Mouse (Mus musculus) CD4-positive, CD25-positive, alpha-beta regulatory T cell, adult 4 months (primary cell): ENCODE measurements around the gene Park7. TPM values are rescaled to one million over a fixed set of nuclear protein-coding genes. Genes with fewer than 3 reads are reported as not detected.

Source experiments
- ATAC-seq: one replicate; pipeline ENCODE4 v1.8.0; 2017
- polyA plus RNA-seq, 2 experiments: library from polyadenylated mRNA; unstranded; fragments of 100-300 nt; shearing (Covaris generic); gene quantifications; one replicate each; pipeline ENCODE4 v1.2.1; 2017

The Park7 gene
- polyA plus RNA-seq, 2 experiments from 2014 or later, result 550 to 588 TPM

DNA sequence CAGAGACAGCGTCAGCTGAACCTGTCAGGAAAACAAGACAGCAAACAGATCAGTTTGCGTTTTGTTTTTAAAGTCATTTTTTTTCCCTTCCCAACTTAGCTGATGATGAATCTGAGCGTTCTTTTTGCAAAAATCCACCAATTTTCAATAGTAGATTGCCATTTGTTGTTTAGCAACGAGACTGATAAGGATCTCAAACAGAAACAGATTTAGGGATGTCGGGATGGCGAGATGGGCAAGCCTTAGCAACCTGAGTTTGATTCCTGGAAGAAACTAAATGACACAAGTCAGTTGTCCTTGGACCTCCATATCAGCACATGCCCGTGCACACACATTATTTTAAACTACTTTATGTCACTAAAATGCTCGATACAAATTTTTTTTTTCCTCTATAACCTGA lies 41.6 kb downstream of the Park7 start:
- ATAC-seq, result no peak

DNA sequence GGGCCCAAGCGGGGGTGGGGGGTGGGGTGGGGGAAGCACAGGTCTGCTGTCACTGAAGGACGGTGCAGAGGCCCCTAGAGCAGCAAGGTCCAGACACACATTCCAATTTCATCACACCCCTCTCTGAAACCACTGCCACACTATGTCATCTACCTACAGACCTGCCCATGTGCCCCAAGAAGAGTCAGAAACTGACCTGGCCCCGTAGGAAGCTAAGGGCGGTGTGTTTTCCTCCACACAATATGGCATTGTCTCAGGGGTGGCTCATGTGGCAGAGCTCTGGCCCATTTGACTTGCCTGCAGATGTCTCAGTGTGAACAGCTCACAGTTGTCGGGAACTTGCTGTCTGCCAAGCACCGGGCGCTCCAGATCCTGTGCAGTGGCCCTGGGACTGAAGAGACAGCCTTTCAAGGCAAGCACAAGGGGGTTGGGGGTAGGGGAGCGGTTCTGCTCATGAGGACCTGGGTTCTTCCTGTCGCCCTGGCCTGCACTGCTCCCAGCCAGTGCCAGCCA lies 42.0 kb downstream of the Park7 start:
- no peak for ATAC-seq

DNA sequence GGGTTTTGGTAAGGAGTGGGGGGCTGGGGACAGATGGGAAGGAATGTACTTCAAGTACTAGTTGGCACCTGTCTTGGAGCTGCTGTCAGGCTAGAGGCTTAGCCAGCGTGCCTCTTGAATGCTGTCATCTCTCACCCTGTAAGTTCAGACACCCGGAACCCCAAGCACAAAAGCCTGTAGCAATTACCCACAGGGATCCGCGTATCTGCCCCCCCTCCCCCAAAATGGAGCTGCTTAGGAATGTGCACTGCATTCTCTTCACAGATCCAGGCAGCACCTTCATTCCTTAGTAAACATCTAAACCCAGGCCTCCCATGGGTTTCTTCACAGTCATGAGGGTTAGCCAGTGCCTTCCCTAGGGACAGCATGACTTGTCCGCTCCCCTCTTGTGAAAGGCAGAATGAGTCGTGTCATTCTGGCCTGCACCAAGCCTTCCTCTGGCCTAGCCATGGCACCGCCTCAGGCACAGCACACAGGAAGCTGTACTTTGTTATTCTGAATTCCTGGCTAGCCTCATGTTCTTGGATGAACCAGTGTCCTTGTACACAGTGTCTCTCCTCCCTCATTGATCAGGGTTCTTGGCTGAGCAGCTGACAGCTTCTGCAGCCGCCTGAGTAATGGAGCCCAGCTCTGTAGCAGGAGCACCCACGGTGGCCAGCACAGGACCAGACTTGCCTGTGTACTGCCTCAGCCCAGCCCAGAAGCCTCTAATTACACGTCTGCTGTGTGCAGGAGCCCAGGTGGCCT lies 42.7 kb downstream of the Park7 start:
- no peak for ATAC-seq

DNA sequence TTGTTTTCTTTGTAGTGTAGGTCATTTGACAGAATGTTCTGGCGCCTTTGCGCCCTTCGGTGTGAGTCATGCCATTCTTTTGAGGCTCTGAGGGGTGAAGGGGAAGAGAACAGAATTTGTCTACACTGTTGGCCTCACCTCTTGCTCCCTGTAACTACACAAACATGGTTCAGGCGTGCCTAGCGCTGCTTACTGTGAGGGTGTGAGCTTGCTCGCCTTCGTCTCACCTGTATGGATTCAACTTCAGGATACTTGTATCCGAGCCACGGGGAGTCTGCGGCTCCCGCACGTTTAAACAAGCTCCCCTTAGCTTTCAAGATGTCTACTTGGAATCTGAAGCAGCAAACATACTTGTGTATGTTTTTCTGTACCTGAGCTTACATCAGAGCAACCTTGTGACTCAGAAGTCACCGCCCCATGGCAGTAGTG lies 43.3 kb downstream of the Park7 start:
- ATAC-seq, result no peak

DNA sequence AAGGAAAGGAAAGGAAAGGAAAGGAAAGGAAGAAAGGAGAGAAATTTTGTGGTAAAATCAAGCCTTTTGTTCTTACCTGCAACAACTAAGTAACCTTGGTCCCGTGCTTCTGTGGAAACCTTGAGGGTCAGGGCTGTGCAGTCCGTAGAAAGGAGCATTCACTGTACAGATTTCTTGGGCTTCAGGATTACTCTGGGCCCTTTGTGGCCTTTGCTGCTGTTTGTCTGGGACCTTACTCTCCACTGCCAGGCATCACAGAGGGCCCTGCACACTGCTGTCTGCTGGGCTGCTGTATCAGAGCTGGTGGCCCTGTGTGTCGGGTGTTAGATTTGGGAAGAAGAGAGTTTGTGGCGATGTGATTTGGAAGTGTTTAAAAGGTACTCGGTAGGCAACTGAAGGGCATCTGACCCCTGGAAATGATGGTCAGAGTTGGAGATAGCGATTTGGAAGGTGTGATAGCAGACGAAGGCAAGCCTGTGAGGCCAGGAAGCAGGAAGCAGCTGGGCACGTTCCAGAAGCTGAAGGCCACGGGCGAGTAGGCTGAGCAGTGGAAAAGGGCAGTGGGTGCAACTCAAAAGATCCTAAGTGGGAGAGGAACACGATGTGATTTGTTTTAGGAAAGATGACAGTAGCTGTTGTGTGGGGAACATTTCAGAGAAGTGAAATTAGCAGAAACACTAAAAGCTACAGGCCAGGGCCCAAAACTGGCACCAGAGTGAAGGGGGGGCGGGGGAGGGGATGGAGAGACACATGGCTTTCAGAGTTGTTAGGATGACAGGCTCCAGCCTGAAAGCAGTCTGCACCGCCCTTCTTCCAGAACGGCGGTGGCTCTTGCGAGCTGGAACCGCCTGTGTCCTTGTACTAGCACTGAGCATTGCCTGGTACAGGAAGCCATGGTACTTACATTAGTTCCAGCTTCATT lies 44.7 kb downstream of the Park7 start:
- ATAC-seq, result no peak

DNA sequence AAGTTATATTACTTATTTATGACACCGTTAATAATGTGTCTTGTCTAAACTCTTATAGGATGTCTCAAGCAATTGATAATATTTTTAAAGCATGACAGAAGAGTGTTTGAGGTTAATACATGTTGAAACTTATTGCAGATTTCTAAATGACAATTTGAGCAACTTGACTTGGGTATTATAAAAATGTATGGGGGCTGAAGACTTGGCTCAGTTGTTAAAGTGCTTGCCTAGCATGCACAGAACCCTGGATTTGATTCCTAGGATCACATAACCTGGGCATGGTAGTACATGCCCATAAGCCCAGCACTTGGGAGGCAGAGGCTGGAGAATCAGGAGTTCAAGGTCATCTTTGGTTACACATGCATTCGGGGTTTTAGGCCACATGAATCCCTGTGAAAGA lies 45.4 kb downstream of the Park7 start:
- ATAC-seq, result no peak

DNA sequence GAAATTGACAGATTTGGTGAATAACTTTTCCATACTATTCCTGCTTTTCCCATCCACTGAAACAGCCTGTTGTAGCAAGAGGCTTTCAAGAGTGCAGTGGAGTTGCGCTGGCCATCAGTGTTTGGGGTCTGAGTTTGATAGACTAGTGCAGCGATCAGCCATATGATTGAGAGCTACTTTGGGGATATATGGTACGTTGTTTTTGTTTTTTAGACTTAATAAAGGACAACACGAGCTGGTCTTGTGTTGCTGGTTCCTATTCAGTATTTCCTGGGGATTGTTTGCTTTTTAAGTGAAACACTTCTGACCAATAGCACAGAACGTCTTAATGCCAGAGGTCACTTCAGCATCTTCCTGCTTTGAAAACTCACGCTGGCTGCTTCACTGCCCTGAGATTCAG lies 46.1 kb downstream of the Park7 start:
- no peak for ATAC-seq

DNA sequence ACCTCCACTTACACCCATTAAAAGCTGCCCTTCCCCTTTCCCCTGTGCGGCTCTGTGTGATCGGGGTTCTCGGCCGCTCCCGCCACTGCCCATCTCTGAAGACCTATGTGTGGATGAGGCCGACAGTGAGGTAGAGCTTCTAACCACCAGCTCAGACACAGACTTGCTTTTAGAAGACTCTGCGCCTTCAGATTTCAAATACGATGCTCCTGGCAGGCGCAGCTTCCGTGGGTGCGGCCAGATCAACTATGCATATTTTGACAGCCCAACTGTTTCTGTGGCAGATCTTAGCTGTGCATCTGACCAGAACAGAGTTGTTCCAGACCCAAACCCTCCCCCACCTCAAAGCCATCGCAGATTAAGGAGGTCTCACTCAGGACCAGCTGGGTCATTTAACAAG lies 47.7 kb downstream of the Park7 start:
- no peak for ATAC-seq

DNA sequence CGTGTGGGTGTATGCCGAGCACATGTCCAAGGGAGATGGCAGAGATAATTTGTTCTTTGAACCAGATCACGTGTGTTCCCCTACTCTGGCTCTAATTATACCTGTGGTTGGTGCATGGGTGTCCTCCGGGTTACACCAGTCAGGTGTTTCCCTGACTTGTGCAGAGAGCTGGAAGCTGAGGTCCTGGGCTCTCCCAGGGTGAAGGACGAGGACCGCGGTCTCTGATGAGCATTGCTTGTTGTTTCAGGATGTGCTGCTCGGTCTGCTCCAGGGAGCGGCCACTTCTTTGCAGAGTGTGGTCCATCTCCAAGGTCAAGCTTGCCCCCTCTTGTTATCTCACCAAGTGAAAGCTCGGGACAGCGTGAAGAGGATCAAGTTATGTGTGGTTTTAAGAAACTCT lies 48.2 kb downstream of the Park7 start:
- ATAC-seq, result no peak

DNA sequence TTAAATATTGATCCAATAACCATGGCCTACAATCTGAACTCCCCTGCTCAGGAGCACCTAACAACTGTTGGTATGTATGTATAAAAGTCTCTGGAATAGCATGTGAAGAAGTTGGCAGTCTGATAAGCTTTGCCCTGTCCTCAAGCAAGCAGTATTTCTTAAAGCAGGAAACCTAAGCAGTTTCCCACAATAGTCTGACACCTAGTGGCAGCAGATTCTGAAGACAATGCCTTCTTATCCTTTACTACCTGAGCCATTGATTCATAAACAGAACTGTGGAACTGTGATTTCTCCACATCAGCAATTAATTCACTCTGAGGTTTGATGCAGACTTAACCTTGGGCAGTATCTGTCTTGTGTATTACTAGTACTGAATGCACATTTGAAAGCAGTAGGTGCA lies 48.9 kb downstream of the Park7 start:
- no peak for ATAC-seq

DNA sequence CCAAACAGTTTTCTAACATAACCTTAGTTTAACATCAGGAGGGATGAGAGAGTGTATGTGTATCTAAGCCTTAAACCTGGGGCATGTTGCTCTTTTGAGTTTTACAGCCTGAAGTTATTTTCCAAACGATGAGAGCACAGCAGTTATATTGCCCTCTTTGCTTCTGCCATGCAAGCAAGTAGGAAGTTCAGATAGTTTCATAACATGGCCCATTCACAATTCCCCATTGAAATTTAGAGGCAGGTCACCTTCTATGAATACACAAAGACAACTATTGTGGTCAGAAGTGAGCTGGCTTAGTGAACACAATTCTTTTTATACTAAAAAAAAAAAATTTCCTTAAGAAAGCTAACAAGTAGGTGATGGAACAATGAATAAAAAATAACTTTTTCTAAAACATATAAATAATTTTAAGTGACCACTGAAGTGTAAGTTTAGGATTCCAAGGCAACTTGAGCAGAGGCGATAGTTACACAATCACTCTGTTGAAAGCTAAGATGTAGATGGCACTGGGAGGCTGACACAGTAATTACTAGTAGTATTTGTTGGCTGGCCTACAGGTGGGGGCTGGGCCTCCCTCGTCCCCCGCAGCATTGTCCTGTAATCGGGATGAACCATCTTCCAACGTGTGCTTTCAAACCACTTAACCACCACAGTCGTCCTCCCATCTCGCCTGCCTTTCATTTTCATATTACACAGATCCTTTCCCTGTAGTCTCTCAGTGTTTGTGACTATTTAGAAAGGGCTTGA lies 51.4 kb downstream of the Park7 start:
- ATAC-seq, result no peak

DNA sequence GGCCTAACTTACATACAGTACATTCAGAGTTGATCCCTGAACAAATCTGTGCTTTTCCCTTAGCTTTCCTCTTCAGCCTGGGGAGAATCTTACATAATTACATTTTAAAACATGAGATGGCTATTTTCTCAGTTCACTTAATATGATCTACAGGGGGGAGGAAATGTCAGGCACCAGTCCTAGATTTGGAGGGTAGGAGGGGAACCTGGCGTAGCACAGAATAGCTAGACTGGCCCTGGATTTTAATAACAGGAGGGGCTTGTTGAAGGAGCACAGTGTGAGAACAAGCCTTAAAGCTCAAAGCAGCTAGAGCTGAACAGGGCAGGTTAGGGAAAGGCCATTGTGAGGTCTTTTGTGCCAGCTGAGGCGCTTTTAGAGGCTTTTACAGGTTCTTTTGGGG lies 53.1 kb downstream of the Park7 start:
- no peak for ATAC-seq

DNA sequence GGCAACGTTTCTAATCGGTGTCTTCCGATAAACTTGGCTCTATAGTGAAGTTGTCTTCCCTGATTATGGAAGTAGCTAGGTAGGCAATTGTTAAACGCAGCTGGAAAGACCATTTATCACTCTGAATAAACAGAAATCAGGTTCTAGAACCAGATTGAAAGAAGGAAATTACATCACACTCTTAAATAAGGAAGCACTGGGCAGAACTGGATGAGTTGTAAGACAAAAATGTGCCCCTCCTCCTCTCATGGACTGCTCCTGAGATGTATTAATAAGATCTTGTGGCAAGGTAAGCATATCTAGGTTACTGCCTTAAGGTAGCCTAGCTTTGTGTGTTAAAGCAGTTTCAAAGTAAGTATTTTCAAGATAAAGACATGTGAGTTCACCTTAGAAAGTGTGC lies 53.7 kb downstream of the Park7 start:
- ATAC-seq, result no peak

DNA sequence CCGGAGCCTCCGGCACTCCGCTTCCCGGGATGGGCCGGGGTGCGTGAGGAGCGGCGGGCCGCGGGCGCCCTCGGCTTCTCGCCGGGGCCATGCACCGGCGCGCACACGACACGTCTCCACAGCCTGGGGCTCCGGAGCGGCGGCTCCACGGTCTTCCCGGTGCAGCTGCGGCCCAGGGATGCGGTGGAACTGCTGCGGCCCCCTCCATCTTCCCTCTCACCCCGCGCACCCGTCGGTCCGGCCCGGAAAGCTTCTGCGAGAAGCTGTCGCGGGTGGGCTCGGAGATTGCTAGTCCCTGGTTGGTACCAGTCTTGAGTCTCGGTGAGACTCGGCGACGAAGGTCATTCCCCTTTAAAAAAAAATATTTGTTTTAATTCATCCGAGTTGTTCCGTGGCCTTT lies 58.9 kb downstream of the Park7 start:
- ATAC-seq, result no peak

DNA sequence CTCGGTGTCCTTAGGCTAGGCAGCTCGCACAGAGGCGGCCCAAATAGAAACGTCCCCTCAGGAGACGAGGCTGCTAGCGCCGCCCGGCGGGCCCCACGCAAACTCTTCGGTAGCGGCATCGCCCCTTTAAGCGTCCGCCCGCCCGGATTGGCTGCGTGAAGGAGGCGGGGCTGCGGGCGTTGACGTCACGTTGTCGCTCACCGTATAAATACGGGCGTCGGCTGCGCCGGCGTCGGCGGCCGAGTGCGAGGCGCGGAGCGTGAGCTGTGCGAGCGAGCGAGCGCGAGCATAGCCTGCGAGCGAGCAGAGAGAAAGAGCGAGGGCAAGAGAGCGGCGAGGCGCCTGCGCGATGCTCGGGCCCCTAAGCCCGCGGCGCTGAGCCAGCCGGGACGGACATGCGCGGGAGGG lies 59.4 kb downstream of the Park7 start:
- ATAC-seq, result peak; percentile 96

DNA sequence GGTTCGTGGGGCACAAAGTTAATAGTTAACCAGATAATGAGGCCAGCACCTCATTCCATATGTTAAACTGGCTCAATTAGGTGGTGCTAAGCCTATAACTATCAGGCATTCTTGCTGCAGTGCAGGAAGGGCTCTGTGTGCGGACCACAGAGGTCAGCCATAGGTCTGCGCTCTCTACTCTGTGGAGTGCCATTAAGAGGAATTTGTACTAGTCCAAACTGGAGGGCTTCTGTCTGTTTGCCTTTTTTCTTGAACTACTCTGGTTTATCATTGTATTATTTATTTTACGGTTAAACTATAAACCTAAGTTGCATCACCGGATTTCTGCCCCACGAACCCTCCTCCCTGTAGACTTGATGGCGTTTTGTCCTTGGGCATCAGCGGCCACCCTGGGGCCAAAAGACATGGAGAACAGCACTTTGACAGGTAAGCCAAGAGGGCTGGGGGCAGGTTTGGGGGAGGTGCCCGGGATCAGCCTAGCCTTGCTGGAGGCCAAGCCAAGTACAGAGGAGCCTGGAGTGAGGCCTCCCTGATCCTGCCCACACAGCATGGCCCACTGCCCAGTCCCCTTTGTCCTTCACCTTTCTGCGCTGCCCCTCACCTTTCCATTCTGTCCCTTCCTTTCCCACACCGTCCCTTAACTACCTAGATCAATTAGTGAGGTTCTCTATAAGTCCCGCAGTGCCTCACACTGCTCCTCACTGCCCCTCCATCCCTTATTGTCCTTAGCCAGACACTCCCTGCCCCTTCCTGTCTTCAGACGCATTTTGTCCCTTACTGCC lies 60.4 kb downstream of the Park7 start, which contains the start of gene Errfi1:
Gene Errfi1, plus strand, starts transcription at position 240 of the 782 bp plus-strand sequence.
- ATAC-seq, result no peak

DNA sequence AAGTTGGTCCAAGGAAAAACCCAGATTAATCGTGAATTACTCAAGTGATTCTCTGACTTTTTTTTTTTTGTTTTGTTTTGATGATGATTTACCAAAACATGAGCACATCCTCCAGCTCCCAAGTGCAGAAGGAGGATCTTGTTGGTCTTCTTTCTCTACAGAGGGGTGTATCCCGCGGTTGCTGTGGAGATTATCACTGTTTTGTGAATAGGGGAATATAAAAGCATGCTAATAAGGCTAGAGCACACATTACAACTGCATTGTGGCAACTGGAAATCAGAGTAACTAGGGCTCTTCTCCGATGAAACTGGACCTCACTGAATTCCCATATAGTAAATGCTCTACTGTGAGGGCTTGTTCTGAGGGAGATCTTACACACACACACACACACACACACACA lies 61.8 kb downstream of the Park7 start:
- ATAC-seq, result no peak

DNA sequence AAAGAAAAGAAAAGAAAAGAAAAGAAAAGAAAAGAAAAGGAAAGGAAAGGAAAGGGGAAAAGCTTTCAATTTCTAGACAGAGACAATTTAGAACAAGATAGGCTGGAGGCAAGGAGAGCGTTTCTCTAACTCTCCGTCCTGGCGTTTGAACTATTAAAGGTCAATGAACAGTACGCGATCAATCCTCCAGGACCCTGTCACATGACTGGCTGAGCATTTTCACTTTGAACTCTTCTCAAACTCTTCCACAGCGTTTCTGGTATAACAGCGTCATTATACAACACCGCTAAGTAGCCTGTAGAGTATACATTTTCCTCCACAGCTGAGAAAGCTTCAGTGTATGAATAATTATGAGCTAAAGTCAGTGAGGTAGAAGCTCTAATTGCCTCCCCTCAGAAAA lies 62.2 kb downstream of the Park7 start:
- ATAC-seq, result no peak

DNA sequence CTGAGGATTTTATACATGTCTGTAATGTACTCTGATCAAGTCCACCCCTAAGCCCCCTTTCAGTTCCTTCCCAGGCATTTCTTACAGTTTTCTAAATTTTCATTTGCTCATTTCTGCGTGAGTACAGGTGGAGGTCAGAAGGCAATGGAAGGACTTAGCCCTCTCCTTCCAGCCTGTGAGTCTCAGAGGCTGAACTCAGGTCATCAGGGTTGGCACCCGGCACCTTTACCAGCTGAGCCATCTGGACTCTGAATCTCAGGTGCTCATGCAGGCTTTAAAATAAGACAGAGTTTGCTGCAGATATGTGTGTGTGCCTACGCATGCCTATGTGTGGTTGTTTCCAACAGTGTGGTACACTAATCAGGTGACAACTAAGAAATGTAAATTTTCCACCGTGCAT lies 63.3 kb downstream of the Park7 start:
- ATAC-seq, result no peak

DNA sequence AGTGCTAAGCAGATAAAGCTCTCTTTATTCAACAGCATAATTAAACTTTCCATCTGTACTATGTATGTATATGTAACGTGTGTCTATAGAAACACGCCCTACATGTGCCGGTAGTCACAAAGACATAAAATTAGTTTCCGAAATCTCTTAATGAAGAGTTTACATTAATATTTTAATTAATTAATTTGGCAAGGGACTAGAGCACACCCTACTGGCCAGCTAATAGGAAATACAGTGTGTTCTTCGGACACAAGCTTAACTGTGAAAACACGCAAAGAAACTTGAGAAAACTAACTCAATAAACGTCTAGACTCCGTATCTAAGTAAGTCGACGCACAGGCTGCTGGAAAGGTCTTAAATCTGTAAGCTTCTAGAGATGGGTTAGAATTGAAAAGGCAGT lies 64.3 kb downstream of the Park7 start:
- ATAC-seq, result no peak
